Mouse (Mus musculus): ENCODE results near the gene Ccdc97.

The Ccdc97 gene

GRCm38 (mm10) chr7:25718788-25719417, at the start of gene Ccdc97:
Gene Ccdc97, minus strand, starts transcription at chr7:25719088.
- DNase-seq (ENCODE audit: low read depth, low spot score) = peak; percentile 95

GRCm38 (mm10) chr7:25768229-25768628, 49.3 kb upstream of the Ccdc97 start:
- DNase-seq (ENCODE audit: low read depth, low spot score) = no peak

GRCm38 (mm10) chr7:25766108-25766507, 47.2 kb upstream of the Ccdc97 start:
- no peak for DNase-seq (ENCODE audit: low read depth, low spot score)

GRCm38 (mm10) chr7:25764221-25764620, 45.3 kb upstream of the Ccdc97 start:
- DNase-seq (ENCODE audit: low read depth, low spot score) = no peak

- no peak for DNase-seq (ENCODE audit: low read depth, low spot score)
Observed at GRCm38 (mm10) chr7:25763678-25764077, 44.8 kb upstream of the Ccdc97 start.

GRCm38 (mm10) chr7:25761354-25761753, 42.5 kb upstream of the Ccdc97 start:
- DNase-seq (ENCODE audit: low read depth, low spot score) = no peak

GRCm38 (mm10) chr7:25756011-25756410, 37.1 kb upstream of the Ccdc97 start:
- DNase-seq (ENCODE audit: low read depth, low spot score) = peak; percentile 90

- DNase-seq (ENCODE audit: low read depth, low spot score) = no peak
Observed at GRCm38 (mm10) chr7:25755468-25755833, 36.6 kb upstream of the Ccdc97 start.

GRCm38 (mm10) chr7:25754738-25755467, 36.0 kb upstream of the Ccdc97 start, which contains the start of gene Hnrnpul1:
Gene Hnrnpul1, minus strand, starts transcription at chr7:25754757.
- DNase-seq (ENCODE audit: low read depth, low spot score) = peak; percentile 99

GRCm38 (mm10) chr7:25754439-25754737, 35.5 kb upstream of the Ccdc97 start:
- DNase-seq (ENCODE audit: low read depth, low spot score) = no peak

- peak; percentile 33 for DNase-seq (ENCODE audit: low read depth, low spot score)
Observed at GRCm38 (mm10) chr7:25753643-25754438, 35.0 kb upstream of the Ccdc97 start.

- DNase-seq (ENCODE audit: low read depth, low spot score) = no peak
Observed at GRCm38 (mm10) chr7:25753076-25753475, 34.2 kb upstream of the Ccdc97 start.

GRCm38 (mm10) chr7:25746844-25747243, 28.0 kb upstream of the Ccdc97 start:
- DNase-seq (ENCODE audit: low read depth, low spot score) = no peak

GRCm38 (mm10) chr7:25738277-25738676, 19.4 kb upstream of the Ccdc97 start:
- DNase-seq (ENCODE audit: low read depth, low spot score) = no peak

GRCm38 (mm10) chr7:25736920-25737319, 18.0 kb upstream of the Ccdc97 start:
- peak; percentile 42 for DNase-seq (ENCODE audit: low read depth, low spot score)

GRCm38 (mm10) chr7:25734991-25735390, 16.1 kb upstream of the Ccdc97 start:
- no peak for DNase-seq (ENCODE audit: low read depth, low spot score)

GRCm38 (mm10) chr7:25731294-25732055, 12.6 kb upstream of the Ccdc97 start:
- DNase-seq (ENCODE audit: low read depth, low spot score) = no peak

- DNase-seq (ENCODE audit: low read depth, low spot score) = no peak
Observed at GRCm38 (mm10) chr7:25729862-25730261, 11.0 kb upstream of the Ccdc97 start.

- no peak for DNase-seq (ENCODE audit: low read depth, low spot score)
Observed at GRCm38 (mm10) chr7:25729396-25729795, 10.5 kb upstream of the Ccdc97 start.

GRCm38 (mm10) chr7:25727800-25728199, 8.9 kb upstream of the Ccdc97 start:
- no peak for DNase-seq (ENCODE audit: low read depth, low spot score)

- peak; percentile 47 for DNase-seq (ENCODE audit: low read depth, low spot score)
Observed at GRCm38 (mm10) chr7:25725886-25726285, 7.0 kb upstream of the Ccdc97 start.

GRCm38 (mm10) chr7:25721776-25722175, 2.9 kb upstream of the Ccdc97 start:
- peak; percentile 46 for DNase-seq (ENCODE audit: low read depth, low spot score)

Data from ZHBTc4 (cell line).